Mouse (Mus musculus): ENCODE measurements at regions not wholly inside any gene's neighbourhood (a gene's known extent, or its start where the extent isn't known, plus 50 kb on each side); places are given as distances from the start of the nearest gene placed in this dataset.

- no peaks in the 10 kb centered on the region for H3K4me1 ChIP-seq (ENCODE audit: control insufficient read depth in 1 of 2, insufficient read depth in 2 of 2)
- no peak overlapping the region for H3K4me3 ChIP-seq (replicated peaks in 1 of 3; ENCODE audit: low read depth in 2 of 3, low read length in 2 of 3, poor library complexity in 1 of 3)
- no peak overlapping the region for H3K4me2 ChIP-seq (ENCODE audit: insufficient read depth, low read depth, poor library complexity, severe bottlenecking)
- in situ Hi-C loops (cut with MboI; ENCODE audit: low pct_ligation_motif_present, low pct_unique_long_range_greater_than_20kb, low sequenced_read_pairs), result no loop called here
- dilution Hi-C loops (cut with MboI; ENCODE audit: extremely low pct_ligation_motif_present, extremely low pct_unique_long_range_greater_than_20kb, low sequenced_read_pairs), result no loop called here
- no peak for TF ChIP-seq IRF4 (IDR thresholded peaks at IDR 0.05; ENCODE audit: low read depth, low read length)
- no peak for DNase-seq (ENCODE audit: extremely low read depth)
- no peaks in the 10 kb centered on the region for H3K27me3 ChIP-seq (replicated peaks)
- no peak overlapping the region for H3K27ac ChIP-seq (ENCODE audit: insufficient read depth, low read depth)
- no peaks in the 10 kb centered on the region for H3K36me3 ChIP-seq (replicated peaks in 1 of 2; ENCODE audit: control insufficient read depth in 1 of 2, insufficient read depth in 1 of 2, low read length in 1 of 2)
- no peak overlapping the region for H3K9ac ChIP-seq (ENCODE audit: insufficient read depth, low read depth)
- H3K9me3 ChIP-seq (replicated peaks; ENCODE audit: low read length), result no peaks in the 10 kb centered on the region
- no peaks in the 10 kb centered on the region for H3K79me2 ChIP-seq (replicated peaks; ENCODE audit: control insufficient read depth, extremely low read depth, insufficient read depth, poor library complexity, severe bottlenecking)
Measured at GRCm38 (mm10) chr2:61062125-61062524, 99.1 kb upstream of the Rbms1 start.

- Histone ChIP-seq H3K4me3 (replicated peaks in 1 of 3; ENCODE audit: low read depth in 2 of 3, low read length in 2 of 3, poor library complexity in 1 of 3) (no peak overlapping the region), H3K4me2 (ENCODE audit: insufficient read depth, low read depth, poor library complexity, severe bottlenecking) (no peak overlapping the region), H3K9ac (ENCODE audit: insufficient read depth, low read depth) (no peak overlapping the region), H3K36me3 (replicated peaks in 1 of 2; ENCODE audit: control insufficient read depth in 1 of 2, insufficient read depth in 1 of 2, low read length in 1 of 2) (no peaks in the 10 kb centered on the region), H3K9me3 (replicated peaks; ENCODE audit: low read length) (no peaks in the 10 kb centered on the region), H3K4me1 (ENCODE audit: control insufficient read depth in 1 of 2, insufficient read depth in 2 of 2) (no peaks in the 10 kb centered on the region), H3K27me3 (replicated peaks) (no peaks in the 10 kb centered on the region), H3K79me2 (replicated peaks; ENCODE audit: control insufficient read depth, extremely low read depth, insufficient read depth, poor library complexity, severe bottlenecking) (no peaks in the 10 kb centered on the region), H3K27ac (ENCODE audit: insufficient read depth, low read depth) (no peak overlapping the region)
- dilution Hi-C loops (cut with MboI; ENCODE audit: extremely low pct_ligation_motif_present, extremely low pct_unique_long_range_greater_than_20kb, low sequenced_read_pairs) (no loop called here), in situ Hi-C loops (cut with MboI; ENCODE audit: low pct_ligation_motif_present, low pct_unique_long_range_greater_than_20kb, low sequenced_read_pairs) (no loop called here)
- no peak for DNase-seq (ENCODE audit: extremely low read depth)
- TF ChIP-seq ELF1 (IDR thresholded peaks at IDR 0.05; ENCODE audit: low read depth, low read length) (no peak), TBP (conservative IDR thresholded peaks at IDR 0.05; ENCODE audit: low read depth, low read length) (no peak), SIN3A (IDR thresholded peaks at IDR 0.05; ENCODE audit: low read length) (no peak), MAX (IDR thresholded peaks at IDR 0.05; ENCODE audit: low read length) (no peak), RAD21 (IDR thresholded peaks at IDR 0.05; ENCODE audit: low read depth, low read length) (no peak), BHLHE40 (IDR thresholded peaks at IDR 0.05; ENCODE audit: low read depth, low read length) (no peak), USF1 (IDR thresholded peaks at IDR 0.05; ENCODE audit: low read depth, low read length) (no peak), ETS1 (conservative IDR thresholded peaks at IDR 0.05; ENCODE audit: low read depth, low read length) (no peak), MYC (IDR thresholded peaks at IDR 0.05; ENCODE audit: low read depth, low read length) (no peak), PAX5 (IDR thresholded peaks at IDR 0.05; ENCODE audit: low read length) (no peak), HCFC1 (IDR thresholded peaks at IDR 0.05; ENCODE audit: low read depth, low read length) (no peak), USF2 (conservative IDR thresholded peaks at IDR 0.05; ENCODE audit: low read depth, low read length) (no peak), POLR2A (IDR thresholded peaks at IDR 0.05; ENCODE audit: low read depth, low read length) (no peak), EP300 (IDR thresholded peaks at IDR 0.05; ENCODE audit: low read length) (no peak), RCOR1 (conservative IDR thresholded peaks at IDR 0.05; ENCODE audit: low read depth, low read length) (no peak)
Measured at GRCm38 (mm10) chr2:61060906-61061305, 97.9 kb upstream of the Rbms1 start.
